Mouse (Mus musculus) forebrain, embryonic 11.5 days (tissue): ENCODE measurements at regions not wholly inside any gene's neighbourhood (a gene's known extent, or its start where the extent isn't known, plus 50 kb on each side); places are given as distances from the start of the nearest gene placed in this dataset.

ENCODE experiments used
- ATAC-seq: fragments of 200-750 bp; cut with Nextera tagmentation; replicated peaks from 2 replicates; pipeline ENCODE4 v1.8.0; 2017; ENCODE audit warnings: moderate TSS enrichment; ENCODE audit not compliant: low FRiP score
- DNase-seq: peaks from one replicate; pipeline ENCODE4 v3.0.0-alpha.2; 2017; ENCODE audit warnings: low spot score
- H3K27ac ChIP-seq: fragments of 300-500 bp; sonication (generic); 2 replicates; pipeline ENCODE4 v1.5.1; 2014; ENCODE audit warnings: low read depth, low read length
- H3K27me3 ChIP-seq: fragments of 300-500 bp; sonication (generic); 2 replicates; pipeline ENCODE4 v1.6.1; 2014; ENCODE audit warnings: mild to moderate bottlenecking, low read length, mixed read lengths; ENCODE audit not compliant: control insufficient read depth, insufficient read depth
- H3K36me3 ChIP-seq: fragments of 300-500 bp; sonication (generic); 2 replicates; pipeline ENCODE4 v1.6.1; 2014; ENCODE audit warnings: mild to moderate bottlenecking, low read length, moderate library complexity, mixed read lengths; ENCODE audit not compliant: control insufficient read depth, insufficient read depth
- H3K4me1 ChIP-seq: fragments of 300-500 bp; sonication (generic); replicated peaks from 2 replicates; pipeline ENCODE4 v1.6.1; 2014; ENCODE audit warnings: low read length, mixed read lengths; ENCODE audit not compliant: control insufficient read depth, insufficient read depth
- H3K4me2 ChIP-seq: fragments of 300-500 bp; sonication (generic); 2 replicates; pipeline ENCODE4 v1.6.1; 2014; ENCODE audit warnings: low read depth, mild to moderate bottlenecking, low read length, moderate library complexity, mixed read lengths; ENCODE audit not compliant: severe bottlenecking
- H3K4me3 ChIP-seq: fragments of 300-500 bp; sonication (generic); 2 replicates; pipeline ENCODE4 v1.5.1; 2014; ENCODE audit warnings: low read depth, low read length
- H3K9ac ChIP-seq: fragments of 300-500 bp; sonication (generic); 2 replicates; pipeline ENCODE4 v1.6.1; 2014; ENCODE audit warnings: low read length
- H3K9me3 ChIP-seq: fragments of 300-500 bp; sonication (generic); 2 replicates; pipeline ENCODE4 v1.6.1; 2016; ENCODE audit warnings: low read length, mixed read lengths; ENCODE audit not compliant: control insufficient read depth
- WGBS: fragments of 180-500 bp; shearing (Covaris S2); extraction: QIAGEN DNeasy Blood & Tissue Kit; methylation state at CpG from one replicate; pipeline ENCODE4 v1.1.7; 2014; 5-methylcytosine and 5-hydroxymethylcytosine counted together

DNA sequence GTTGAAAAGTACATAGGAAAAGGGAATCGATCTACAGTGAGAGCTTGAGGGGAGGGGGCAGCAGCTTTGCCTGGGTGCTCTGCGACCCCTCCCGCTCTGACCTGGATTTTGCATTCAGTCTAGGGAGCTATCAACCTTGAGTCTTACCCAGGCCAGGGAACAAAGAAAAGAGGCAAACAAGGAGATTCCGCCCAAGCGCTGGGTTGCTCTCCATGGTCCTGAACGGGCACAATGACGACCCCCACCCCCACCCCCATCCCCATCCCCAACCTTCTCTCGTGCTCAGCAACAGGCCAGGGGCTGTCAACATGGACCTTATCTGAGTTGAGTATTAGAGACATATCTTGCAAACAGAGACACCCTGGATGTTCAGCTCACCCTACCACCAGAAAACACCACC lies 74.9 kb downstream of the Tpra1 start:
- H3K27ac ChIP-seq, result peak overlapping the region; percentile 75
- H3K9ac ChIP-seq, result peak overlapping the region; percentile 31; the same call in 1 of the 2 replicates
- H3K27me3 ChIP-seq, result peaks cover 2% of the 10 kb centered on the region; the same call in 1 of the 2 replicates
- H3K9me3 ChIP-seq, result no peaks in the 10 kb centered on the region
- peaks cover 14% of the 10 kb centered on the region; the same call in 1 of the 2 replicates for H3K4me1 ChIP-seq
- 3% methylated on average over 8 of the region's 8 CpGs for WGBS
- peak overlapping the region; percentile 3 for H3K4me2 ChIP-seq
- H3K4me3 ChIP-seq, result no peak overlapping the region
- peak; percentile 80 for DNase-seq
- ATAC-seq, result no peak
- H3K36me3 ChIP-seq, result no peaks in the 10 kb centered on the region

DNA sequence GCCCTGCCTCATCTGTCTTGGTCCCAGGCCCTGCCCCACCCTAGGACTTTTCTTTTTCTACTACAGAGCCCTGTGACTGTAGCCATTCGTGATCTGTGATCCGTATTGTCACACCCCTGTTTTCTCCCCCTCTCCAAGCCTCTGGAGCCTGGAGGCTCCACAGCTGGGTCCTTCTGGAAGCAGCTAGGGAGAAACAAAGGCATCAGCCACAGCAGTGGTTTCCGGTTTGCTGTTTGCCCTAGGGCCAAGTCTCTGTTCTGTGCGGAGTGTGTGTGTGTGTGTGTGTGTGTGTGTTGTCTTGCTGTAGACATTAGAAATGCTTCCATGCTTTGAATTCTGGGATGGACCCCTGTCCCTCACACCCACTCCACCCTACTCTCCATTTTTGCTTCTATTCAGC lies 76.9 kb downstream of the Tpra1 start:
- Histone ChIP-seq H3K27ac (no peak overlapping the region), H3K27me3 (peaks cover 2% of the 10 kb centered on the region; the same call in 1 of the 2 replicates), H3K9me3 (no peaks in the 10 kb centered on the region), H3K36me3 (no peaks in the 10 kb centered on the region), H3K4me1 (peaks cover 8% of the 10 kb centered on the region; the same call in 1 of the 2 replicates), H3K4me2 (no peak overlapping the region), H3K9ac (no peak overlapping the region), H3K4me3 (no peak overlapping the region)
- ATAC-seq, result no peak
- DNase-seq, result no peak
- WGBS, result 30% methylated on average over 4 of the region's 4 CpGs

DNA sequence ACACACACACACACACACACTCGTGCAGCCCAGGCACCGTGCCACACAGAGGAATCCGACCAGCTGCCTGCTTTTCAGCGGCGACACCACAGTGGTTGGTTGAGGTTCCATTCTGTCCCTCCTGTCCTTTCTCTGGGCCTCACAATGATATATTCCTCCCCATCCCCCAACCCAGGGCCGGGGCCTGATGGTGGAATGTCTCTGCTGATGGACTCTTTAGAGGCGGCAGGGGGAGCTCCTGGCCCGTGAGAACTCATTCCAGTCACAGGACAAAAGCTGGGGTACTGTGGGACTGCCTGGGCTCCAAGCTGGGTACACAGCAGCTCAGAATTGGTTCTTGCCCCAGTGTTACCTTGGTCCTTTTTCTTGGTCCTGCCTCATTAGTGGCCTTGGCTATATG lies 78.1 kb downstream of the Tpra1 start:
- peak; percentile 85 for DNase-seq
- Histone ChIP-seq H3K9ac (no peak overlapping the region; the same call in 1 of the 2 replicates), H3K36me3 (no peaks in the 10 kb centered on the region), H3K4me2 (no peak overlapping the region), H3K27ac (peak overlapping the region; percentile 31; the same call in 1 of the 2 replicates), H3K9me3 (no peaks in the 10 kb centered on the region), H3K4me1 (peaks cover 7% of the 10 kb centered on the region; the same call in 1 of the 2 replicates), H3K27me3 (peaks cover 2% of the 10 kb centered on the region; the same call in 1 of the 2 replicates), H3K4me3 (no peak overlapping the region)
- peak; percentile 79 for ATAC-seq
- WGBS, result 1% methylated on average over 8 of the region's 8 CpGs

DNA sequence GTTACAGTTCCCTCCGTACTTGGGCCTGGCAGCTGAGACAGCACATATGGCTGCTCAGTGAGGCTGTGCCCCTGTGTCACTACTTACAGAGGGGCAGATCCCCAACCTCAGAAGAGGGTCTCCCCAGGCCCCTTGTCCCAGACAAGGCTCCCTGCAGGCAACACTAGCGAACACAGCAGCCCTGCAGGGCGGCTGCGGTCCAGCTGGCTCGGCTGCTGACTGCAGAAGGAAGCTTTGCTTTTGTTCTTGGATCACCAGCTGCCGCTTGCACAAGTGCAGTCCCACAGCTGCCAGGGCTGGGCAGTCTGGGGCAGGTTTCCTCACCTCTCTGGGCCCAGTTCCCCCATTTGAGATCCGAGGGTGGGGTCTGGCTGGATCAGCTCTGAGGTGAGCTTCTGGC lies 79.5 kb downstream of the Tpra1 start:
- peak; percentile 49 for ATAC-seq
- no peak overlapping the region for H3K4me2 ChIP-seq
- H3K27me3 ChIP-seq, result peaks cover 2% of the 10 kb centered on the region; the same call in 1 of the 2 replicates
- DNase-seq, result no peak
- no peak overlapping the region for H3K4me3 ChIP-seq
- H3K9me3 ChIP-seq, result no peaks in the 10 kb centered on the region
- H3K9ac ChIP-seq, result peak overlapping the region; percentile 12
- H3K27ac ChIP-seq, result peak overlapping the region; percentile 64
- peaks cover 7% of the 10 kb centered on the region; the same call in 1 of the 2 replicates for H3K4me1 ChIP-seq
- 5% methylated on average over 7 of the region's 7 CpGs for WGBS
- H3K36me3 ChIP-seq, result no peaks in the 10 kb centered on the region

DNA sequence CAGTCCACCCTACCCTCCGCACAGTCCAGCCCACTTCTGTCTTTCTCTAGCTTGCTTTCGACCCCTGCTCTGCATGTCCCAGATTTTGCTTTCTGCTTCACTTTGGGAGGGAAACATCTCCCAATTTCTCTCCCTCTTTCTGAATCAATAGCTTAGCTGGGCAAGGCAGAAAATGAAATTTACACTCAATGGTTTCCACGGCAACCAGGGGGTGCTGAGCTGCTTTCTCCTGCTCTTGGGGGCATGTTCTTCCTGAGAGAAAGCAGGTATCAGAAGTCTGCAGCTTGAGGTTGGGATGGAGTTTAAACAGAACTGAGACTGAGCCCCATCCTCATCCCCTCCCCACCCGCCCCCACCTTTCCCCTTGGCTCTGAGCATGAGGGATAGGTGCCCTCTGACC lies 82.1 kb downstream of the Tpra1 start:
- Histone ChIP-seq H3K4me3 (no peak overlapping the region), H3K9ac (no peak overlapping the region), H3K4me1 (peaks cover 6% of the 10 kb centered on the region; the same call in 1 of the 2 replicates), H3K27me3 (no peaks in the 10 kb centered on the region), H3K36me3 (no peaks in the 10 kb centered on the region), H3K4me2 (no peak overlapping the region), H3K27ac (no peak overlapping the region), H3K9me3 (no peaks in the 10 kb centered on the region)
- ATAC-seq (no peak), DNase-seq (no peak)
- 75% methylated on average over 4 of the region's 4 CpGs for WGBS

DNA sequence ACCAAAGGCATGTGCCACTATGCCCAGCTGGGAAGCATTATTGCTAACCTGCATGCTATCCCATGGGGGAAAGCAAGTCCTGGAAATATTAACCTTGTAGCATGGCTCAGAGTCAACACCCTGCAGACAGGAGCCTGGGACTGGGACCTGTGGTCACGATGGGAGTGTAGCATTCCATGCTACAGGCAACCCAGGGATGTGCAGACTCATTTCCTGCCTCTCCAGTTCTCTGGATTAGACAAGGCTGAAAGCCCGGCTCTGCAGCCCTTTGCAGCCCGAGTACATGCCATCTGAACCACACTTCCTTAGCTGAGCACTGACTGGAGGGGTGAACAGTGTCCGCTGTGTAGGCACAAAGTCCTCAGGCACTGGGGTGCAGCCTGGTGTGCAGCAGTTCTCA lies 82.8 kb downstream of the Tpra1 start:
- 51% methylated on average over 4 of the region's 4 CpGs for WGBS
- Histone ChIP-seq H3K4me3 (no peak overlapping the region), H3K27ac (no peak overlapping the region), H3K9me3 (no peaks in the 10 kb centered on the region), H3K9ac (no peak overlapping the region), H3K36me3 (no peaks in the 10 kb centered on the region), H3K4me2 (no peak overlapping the region), H3K4me1 (peaks cover 4% of the 10 kb centered on the region; the same call in 1 of the 2 replicates), H3K27me3 (no peaks in the 10 kb centered on the region)
- ATAC-seq (no peak), DNase-seq (no peak)

DNA sequence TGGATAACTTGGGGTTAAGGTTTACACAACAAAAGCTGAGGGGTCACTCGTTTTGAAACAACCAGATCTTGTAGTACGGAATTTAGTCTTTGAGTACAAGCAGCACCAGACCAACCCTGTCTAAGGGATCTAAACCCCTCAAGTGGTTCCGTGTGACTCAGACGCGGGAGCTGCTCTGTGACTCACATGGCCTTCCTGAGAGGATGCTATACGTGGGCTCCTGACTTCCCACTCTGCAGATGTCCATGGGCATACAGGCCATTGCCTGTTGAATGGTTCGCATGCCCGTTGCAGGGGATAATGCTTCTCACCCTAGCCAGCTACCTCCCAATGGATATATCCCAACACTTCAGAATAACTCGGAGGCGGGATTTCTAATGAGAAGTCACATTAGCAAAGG lies 86.5 kb downstream of the Tpra1 start:
- DNase-seq, result no peak

DNA sequence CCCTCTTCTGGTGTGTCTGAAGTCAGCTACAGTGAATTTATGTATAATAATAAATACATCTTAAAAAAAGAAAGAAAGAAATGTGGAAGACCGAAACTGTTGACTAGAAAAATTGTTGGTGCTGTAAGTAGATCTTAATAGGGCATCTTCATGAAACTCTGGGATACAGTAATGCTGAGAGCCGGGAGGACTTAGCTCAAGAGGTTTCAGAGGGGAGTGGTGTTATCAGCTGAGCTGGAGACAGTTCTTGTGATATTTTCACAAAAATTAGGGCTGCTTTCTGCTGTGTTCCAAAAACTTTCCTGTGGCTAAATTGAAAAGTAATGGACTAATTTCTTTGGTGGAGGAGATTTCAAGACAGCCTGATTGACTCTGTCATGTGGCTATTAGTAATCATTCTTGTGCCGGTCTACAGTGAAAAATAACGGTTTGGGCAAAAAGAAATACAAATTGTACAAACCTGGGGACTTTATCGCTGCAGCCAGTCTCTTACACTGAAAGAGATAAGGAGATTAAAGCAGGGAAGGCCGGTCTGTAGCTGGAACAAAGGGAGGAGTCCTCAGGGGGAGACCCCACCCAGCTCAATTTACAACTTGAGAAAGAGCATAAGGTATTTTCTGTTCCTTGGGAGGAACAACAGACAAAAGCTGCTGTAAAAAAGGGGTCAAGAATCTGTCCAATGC lies 87.7 kb downstream of the Tpra1 start:
- no peaks in the 10 kb centered on the region for H3K27me3 ChIP-seq
- no peaks in the 10 kb centered on the region for H3K36me3 ChIP-seq
- H3K4me1 ChIP-seq, result no peaks in the 10 kb centered on the region
- no peak for DNase-seq
- no peaks in the 10 kb centered on the region for H3K9me3 ChIP-seq
- no peak overlapping the region for H3K4me3 ChIP-seq
- 54% methylated on average over 6 of the region's 6 CpGs for WGBS
- no peak for ATAC-seq
- no peak overlapping the region for H3K27ac ChIP-seq
- H3K9ac ChIP-seq, result no peak overlapping the region
- no peak overlapping the region for H3K4me2 ChIP-seq

More for the DNA sequence above, 86.5 kb downstream of the Tpra1 start:
- Histone ChIP-seq H3K4me1 (no peaks in the 10 kb centered on the region; the same call in 1 of the 2 replicates), H3K9me3 (no peaks in the 10 kb centered on the region), H3K36me3 (no peaks in the 10 kb centered on the region), H3K4me3 (no peak overlapping the region), H3K9ac (no peak overlapping the region), H3K27me3 (no peaks in the 10 kb centered on the region), H3K27ac (no peak overlapping the region), H3K4me2 (no peak overlapping the region)
- 90% methylated on average over 10 of the region's 10 CpGs for WGBS
- ATAC-seq, result no peak

DNA sequence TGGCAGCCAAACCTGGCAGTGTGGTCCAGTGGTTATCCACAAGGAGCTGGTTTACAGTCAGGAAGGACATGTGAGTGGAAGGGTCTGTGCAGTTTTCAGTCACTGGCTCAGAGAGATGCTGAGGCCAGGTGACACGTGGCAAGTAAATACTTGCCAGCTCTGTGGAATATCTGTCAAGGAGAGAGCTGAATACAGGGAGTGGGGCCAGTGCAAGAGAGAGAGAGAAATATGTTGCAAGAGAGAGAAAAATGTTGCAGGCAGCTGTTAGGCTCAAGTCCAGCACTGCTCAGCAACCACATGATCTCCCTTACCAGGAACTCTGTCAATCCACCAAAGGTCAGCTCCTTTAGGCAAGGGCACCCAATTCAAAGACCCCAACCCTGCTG lies 88.2 kb downstream of the Tpra1 start:
- no peak overlapping the region for H3K4me2 ChIP-seq
- no peaks in the 10 kb centered on the region for H3K27me3 ChIP-seq
- ATAC-seq, result no peak
- H3K4me1 ChIP-seq, result no peaks in the 10 kb centered on the region
- H3K36me3 ChIP-seq, result no peaks in the 10 kb centered on the region
- H3K4me3 ChIP-seq, result no peak overlapping the region
- no peak for DNase-seq
- H3K9me3 ChIP-seq, result no peaks in the 10 kb centered on the region
- 42% methylated on average over 1 of the region's 1 CpGs for WGBS
- no peak overlapping the region for H3K27ac ChIP-seq
- H3K9ac ChIP-seq, result no peak overlapping the region
